Mouse (Mus musculus) limb, embryonic 15.5 days (tissue): ENCODE results near the gene Gnpat. TPM values are rescaled to one million over a fixed set of nuclear protein-coding genes. Genes with fewer than 3 reads are reported as not detected.
"Not testable (repeated sequence)": the region's sequence is repeated elsewhere in the genome, so short reads cannot be mapped to it uniquely, and the experiment has no call there.

ENCODE experiments used
- ATAC-seq: fragments of 200-750 bp; cut with Nextera tagmentation; 2 replicates; pipeline ENCODE4 v1.8.0; 2017; ENCODE audit warnings: low read depth, moderate TSS enrichment; ENCODE audit not compliant: insufficient number of reproducible peaks, low FRiP score, low TSS enrichment
- H3K27ac ChIP-seq: fragments of 300-500 bp; sonication (generic); 2 replicates; pipeline ENCODE4 v1.5.1; 2015; ENCODE audit warnings: moderate library complexity, mild to moderate bottlenecking, inconsistent platforms
- H3K27me3 ChIP-seq: fragments of 300-500 bp; sonication (generic); 2 replicates; pipeline ENCODE4 v1.6.1; 2015; ENCODE audit warnings: inconsistent platforms
- H3K36me3 ChIP-seq: fragments of 300-500 bp; sonication (generic); 2 replicates; pipeline ENCODE4 v1.6.1; 2015; ENCODE audit warnings: inconsistent platforms
- H3K4me1 ChIP-seq: fragments of 300-500 bp; sonication (generic); 2 replicates; pipeline ENCODE4 v1.6.1; 2015; ENCODE audit warnings: inconsistent platforms
- H3K4me2 ChIP-seq: fragments of 300-500 bp; sonication (generic); 2 replicates; pipeline ENCODE4 v1.6.1; 2015; ENCODE audit warnings: mild to moderate bottlenecking, inconsistent platforms
- H3K4me3 ChIP-seq: fragments of 300-500 bp; sonication (generic); 2 replicates; pipeline ENCODE4 v1.5.1; 2015; ENCODE audit warnings: mild to moderate bottlenecking, inconsistent platforms
- H3K9ac ChIP-seq: fragments of 300-500 bp; sonication (generic); 2 replicates; pipeline ENCODE4 v1.6.1; 2015; ENCODE audit warnings: inconsistent platforms
- H3K9me3 ChIP-seq: fragments of 300-500 bp; sonication (generic); 2 replicates; pipeline ENCODE4 v1.6.1; 2016; ENCODE audit warnings: inconsistent platforms
- WGBS: fragments of 180-500 bp; shearing (Covaris S2); methylation state at CpG from one replicate; pipeline ENCODE4 v1.1.7; 2015; 5-methylcytosine and 5-hydroxymethylcytosine counted together
- polyA plus RNA-seq: library from polyadenylated mRNA; unstranded; fragments of >200 nt; fragmentation: Nextera tagmentation; extraction: Ambion mirVana; gene quantifications from 2 replicates; pipeline ENCODE4 v1.2.1, GENCODE M21; 2015

Gene Gnpat
- polyA plus RNA-seq, 1 experiment from 2014 or later: 83.9 TPM

- 74% methylated on average over 13 of the region's 13 CpGs for WGBS
- H3K27ac ChIP-seq: no peak overlapping the region
- H3K9ac ChIP-seq: no peak overlapping the region
- H3K4me2 ChIP-seq: no peak overlapping the region
- no peak overlapping the region for H3K4me3 ChIP-seq
- no peaks in the 10 kb centered on the region for H3K9me3 ChIP-seq
- peaks cover 14% of the 10 kb centered on the region for H3K4me1 ChIP-seq
- H3K36me3 ChIP-seq: no peaks in the 10 kb centered on the region
- no peak for ATAC-seq
- H3K27me3 ChIP-seq: 0 out of 2 replicates have a peak, but pooled peaks cover 6% of the 10 kb centered on the region
Measured at GRCm38 (mm10) chr8:124830050-124830449, 32.8 kb upstream of the Gnpat start.

- ATAC-seq: no peak
- H3K36me3 ChIP-seq: no peaks in the 10 kb centered on the region
- peaks cover 14% of the 10 kb centered on the region for H3K4me1 ChIP-seq
- no peak overlapping the region for H3K4me3 ChIP-seq
- no peak overlapping the region for H3K27ac ChIP-seq
- H3K9ac ChIP-seq: no peak overlapping the region
- H3K27me3 ChIP-seq: no peaks in the 10 kb centered on the region
- 77% methylated on average over 6 of the region's 6 CpGs for WGBS
- no peaks in the 10 kb centered on the region for H3K9me3 ChIP-seq
- H3K4me2 ChIP-seq: no peak overlapping the region
Measured at GRCm38 (mm10) chr8:124831531-124831930, 31.3 kb upstream of the Gnpat start.

- WGBS: 81% methylated on average over 6 of the region's 6 CpGs
Measured at GRCm38 (mm10) chr8:124831941-124832340, 30.9 kb upstream of the Gnpat start.

GRCm38 (mm10) chr8:124833430-124834205 lies 29.2 kb upstream of the Gnpat start:
- no peak overlapping the region for H3K4me3 ChIP-seq
- H3K36me3 ChIP-seq: peaks cover 13% of the 10 kb centered on the region
- no peak for ATAC-seq
- no peak overlapping the region for H3K27ac ChIP-seq
- no peaks in the 10 kb centered on the region for H3K27me3 ChIP-seq
- H3K4me2 ChIP-seq: peak overlapping the region; percentile 31; the same call in 1 of the 2 replicates
- 33% methylated on average over 15 of the region's 15 CpGs for WGBS
- no peaks in the 10 kb centered on the region for H3K9me3 ChIP-seq
- H3K4me1 ChIP-seq: peaks cover 8% of the 10 kb centered on the region
- H3K9ac ChIP-seq: no peak overlapping the region

More at GRCm38 (mm10) chr8:124831941-124832340, 30.9 kb upstream of the Gnpat start:
- Histone ChIP-seq H3K4me2 (no peak overlapping the region), H3K4me1 (peaks cover 11% of the 10 kb centered on the region), H3K9ac (no peak overlapping the region), H3K36me3 (no peaks in the 10 kb centered on the region), H3K4me3 (no peak overlapping the region), H3K27me3 (no peaks in the 10 kb centered on the region), H3K27ac (no peak overlapping the region), H3K9me3 (no peaks in the 10 kb centered on the region)
- ATAC-seq: no peak

- ATAC-seq: no peak
- no peaks in the 10 kb centered on the region for H3K27me3 ChIP-seq
- peaks cover 36% of the 10 kb centered on the region for H3K36me3 ChIP-seq
- H3K4me1 ChIP-seq: peaks cover 8% of the 10 kb centered on the region
- no peak overlapping the region for H3K4me3 ChIP-seq
- H3K9ac ChIP-seq: no peak overlapping the region
- H3K4me2 ChIP-seq: no peak overlapping the region
- no peaks in the 10 kb centered on the region for H3K9me3 ChIP-seq
- H3K27ac ChIP-seq: no peak overlapping the region
Measured at GRCm38 (mm10) chr8:124835848-124836247, 27.0 kb upstream of the Gnpat start.

GRCm38 (mm10) chr8:124836273-124836672 lies 26.6 kb upstream of the Gnpat start:
- no peak for ATAC-seq

GRCm38 (mm10) chr8:124836907-124837306 lies 25.9 kb upstream of the Gnpat start:
- peaks cover 8% of the 10 kb centered on the region for H3K4me1 ChIP-seq
- no peak for ATAC-seq
- H3K9ac ChIP-seq: no peak overlapping the region
- no peak overlapping the region for H3K4me2 ChIP-seq
- peaks cover 45% of the 10 kb centered on the region for H3K36me3 ChIP-seq
- H3K27me3 ChIP-seq: no peaks in the 10 kb centered on the region
- H3K4me3 ChIP-seq: no peak overlapping the region
- H3K27ac ChIP-seq: no peak overlapping the region
- no peaks in the 10 kb centered on the region for H3K9me3 ChIP-seq
- WGBS: 73% methylated on average over 2 of the region's 2 CpGs

More at GRCm38 (mm10) chr8:124836273-124836672, 26.6 kb upstream of the Gnpat start:
- Histone ChIP-seq H3K4me3 (no peak overlapping the region), H3K4me2 (no peak overlapping the region), H3K4me1 (peaks cover 8% of the 10 kb centered on the region), H3K27ac (no peak overlapping the region), H3K27me3 (no peaks in the 10 kb centered on the region), H3K9ac (no peak overlapping the region), H3K36me3 (peaks cover 40% of the 10 kb centered on the region), H3K9me3 (no peaks in the 10 kb centered on the region)
- WGBS: 81% methylated on average over 7 of the region's 7 CpGs

- H3K9ac ChIP-seq: no peak overlapping the region
- 81% methylated on average over 2 of the region's 2 CpGs for WGBS
- H3K4me3 ChIP-seq: no peak overlapping the region
- no peak overlapping the region for H3K27ac ChIP-seq
- no peak for ATAC-seq
- H3K4me1 ChIP-seq: peaks cover 8% of the 10 kb centered on the region
- no peak overlapping the region for H3K4me2 ChIP-seq
- no peaks in the 10 kb centered on the region for H3K9me3 ChIP-seq
- H3K27me3 ChIP-seq: no peaks in the 10 kb centered on the region
- peaks cover 49% of the 10 kb centered on the region for H3K36me3 ChIP-seq
Measured at GRCm38 (mm10) chr8:124837956-124838355, 24.9 kb upstream of the Gnpat start.

GRCm38 (mm10) chr8:124839371-124839770 lies 23.5 kb upstream of the Gnpat start:
- no peak for ATAC-seq
- Histone ChIP-seq H3K36me3 (peaks cover 49% of the 10 kb centered on the region), H3K4me1 (no peaks in the 10 kb centered on the region), H3K4me3 (no peak overlapping the region), H3K9ac (no peak overlapping the region), H3K27me3 (no peaks in the 10 kb centered on the region), H3K27ac (no peak overlapping the region), H3K9me3 (no peaks in the 10 kb centered on the region), H3K4me2 (no peak overlapping the region)
- 91% methylated on average over 10 of the region's 10 CpGs for WGBS

- Histone ChIP-seq H3K4me1 (no peaks in the 10 kb centered on the region), H3K9me3 (no peaks in the 10 kb centered on the region), H3K36me3 (peaks cover 49% of the 10 kb centered on the region), H3K4me2 (no peak overlapping the region), H3K27me3 (no peaks in the 10 kb centered on the region), H3K4me3 (no peak overlapping the region), H3K9ac (no peak overlapping the region), H3K27ac (no peak overlapping the region)
- ATAC-seq: no peak
- WGBS: 94% methylated on average over 7 of the region's 7 CpGs
Measured at GRCm38 (mm10) chr8:124840900-124841299, 21.9 kb upstream of the Gnpat start.

- no peaks in the 10 kb centered on the region for H3K4me1 ChIP-seq
- H3K27ac ChIP-seq: no peak overlapping the region
- 90% methylated on average over 10 of the region's 10 CpGs for WGBS
- no peak overlapping the region for H3K4me2 ChIP-seq
- no peak overlapping the region for H3K4me3 ChIP-seq
- peaks cover 49% of the 10 kb centered on the region for H3K36me3 ChIP-seq
- H3K9me3 ChIP-seq: no peaks in the 10 kb centered on the region
- H3K9ac ChIP-seq: no peak overlapping the region
- no peak for ATAC-seq
- H3K27me3 ChIP-seq: no peaks in the 10 kb centered on the region
Measured at GRCm38 (mm10) chr8:124841775-124842174, 21.1 kb upstream of the Gnpat start.

GRCm38 (mm10) chr8:124842929-124843328 lies 19.9 kb upstream of the Gnpat start:
- not testable (repeated sequence) for H3K9ac ChIP-seq, H3K27ac ChIP-seq, H3K4me3 ChIP-seq, H3K4me2 ChIP-seq, H3K4me1 ChIP-seq, H3K27me3 ChIP-seq, H3K9me3 ChIP-seq, ATAC-seq
- peaks cover 43% of the 10 kb centered on the region for H3K36me3 ChIP-seq
- 62% methylated on average over 1 of the region's 1 CpGs for WGBS
